Mouse (Mus musculus): ENCODE measurements around the gene A2ml1. TPM values are rescaled to one million over a fixed set of nuclear protein-coding genes. Genes with fewer than 3 reads are reported as not detected.

Gene A2ml1
- total and polyA plus RNA-seq, 3 experiments: not detected

Other genes starting within 250 kb of the A2ml1 start
- gene Tulp3, start 225.8 kb downstream of the A2ml1 start, total RNA-seq (2021): 10 to 100 TPM; 34.9 to 42.6 TPM
- gene Tulp3, start 225.8 kb downstream of the A2ml1 start, polyA plus RNA-seq (2012; rRNA removed): 20.2 and 25.7 TPM in 2 replicates
- gene Rhno1, start 218.7 kb downstream of the A2ml1 start, total RNA-seq (2021): 10 to 100 TPM; 15.9 to 18.0 TPM
- gene Rhno1, start 218.7 kb downstream of the A2ml1 start, polyA plus RNA-seq (2012; rRNA removed): 11.2 TPM in 2 replicates
- 1 to 10 TPM; 1.9 to 3.0 TPM for gene Foxm1, start 218.6 kb downstream of the A2ml1 start, total RNA-seq (2021)
- gene Foxm1, start 218.6 kb downstream of the A2ml1 start, polyA plus RNA-seq (2012; rRNA removed): 4.5 and 4.7 TPM in 2 replicates
- gene Tex52, start 206.2 kb downstream of the A2ml1 start, total RNA-seq (2021): not detected
- not detected in 2 replicates for gene Tex52, start 206.2 kb downstream of the A2ml1 start, polyA plus RNA-seq (2012; rRNA removed)
- not detected for gene Gm44596, start 206.1 kb downstream of the A2ml1 start, total RNA-seq (2021)
- 0.30 TPM in 1 of 2 replicates, not detected in the other for gene Gm44596, start 206.1 kb downstream of the A2ml1 start, polyA plus RNA-seq (2012; rRNA removed)
- 1 to 10 TPM; 2.1 to 2.5 TPM for gene Nrip2, start 182.3 kb downstream of the A2ml1 start, total RNA-seq (2021)
- 2.6 and 3.9 TPM in 2 replicates for gene Nrip2, start 182.3 kb downstream of the A2ml1 start, polyA plus RNA-seq (2012; rRNA removed)
- gene Itfg2, start 156.7 kb downstream of the A2ml1 start, total RNA-seq (2021): 10 to 100 TPM; 28.6 to 32.8 TPM
- 31.7 and 40.3 TPM in 2 replicates for gene Itfg2, start 156.7 kb downstream of the A2ml1 start, polyA plus RNA-seq (2012; rRNA removed)
- gene Fkbp4, start 142.9 kb downstream of the A2ml1 start, total RNA-seq (2021): 100 to 1,000 TPM; 229 to 272 TPM
- gene Fkbp4, start 142.9 kb downstream of the A2ml1 start, polyA plus RNA-seq (2012; rRNA removed): 187 and 202 TPM in 2 replicates
- 10 to 100 TPM in 1 of 2 experiments, under 1 TPM in 1; 0.83 to 11.8 TPM for gene Pzp, start 54.9 kb downstream of the A2ml1 start, total RNA-seq (2021)
- gene Pzp, start 54.9 kb downstream of the A2ml1 start, polyA plus RNA-seq (2012; rRNA removed): 0.31 TPM in 1 of 2 replicates, not detected in the other
- not detected for gene Klrb1a, start 41.9 kb upstream of the A2ml1 start, total RNA-seq (2021)
- gene Klrb1a, start 41.9 kb upstream of the A2ml1 start, polyA plus RNA-seq (2012; rRNA removed): 0.26 and 0.29 TPM in 2 replicates
- gene Clec2h, start 80.8 kb upstream of the A2ml1 start, total RNA-seq (2021): under 1 TPM; 0.49 to 0.52 TPM
- not detected in 2 replicates for gene Clec2h, start 80.8 kb upstream of the A2ml1 start, polyA plus RNA-seq (2012; rRNA removed)
- not detected for gene Klrb1, start 141.5 kb upstream of the A2ml1 start, total RNA-seq (2021)
- gene Klrb1, start 141.5 kb upstream of the A2ml1 start, polyA plus RNA-seq (2012; rRNA removed): not detected in 2 replicates
- gene Klrb1c, start 207.6 kb upstream of the A2ml1 start, total RNA-seq (2021): under 1 TPM; 0.23 to 0.31 TPM
- gene Klrb1c, start 207.6 kb upstream of the A2ml1 start, polyA plus RNA-seq (2012; rRNA removed): 0.08 and 0.16 TPM in 2 replicates
- not detected for gene Gm44511, start 244.7 kb upstream of the A2ml1 start, total RNA-seq (2021)
- gene Gm44511, start 244.7 kb upstream of the A2ml1 start, polyA plus RNA-seq (2012; rRNA removed): not detected in 2 replicates
- under 1 TPM; 0.66 to 0.79 TPM for gene Klrb1b, start 244.7 kb upstream of the A2ml1 start, total RNA-seq (2021)
- 0.12 TPM in 1 of 2 replicates, not detected in the other for gene Klrb1b, start 244.7 kb upstream of the A2ml1 start, polyA plus RNA-seq (2012; rRNA removed)